Mouse (Mus musculus): ENCODE data around the gene Col6a5.

DNA sequence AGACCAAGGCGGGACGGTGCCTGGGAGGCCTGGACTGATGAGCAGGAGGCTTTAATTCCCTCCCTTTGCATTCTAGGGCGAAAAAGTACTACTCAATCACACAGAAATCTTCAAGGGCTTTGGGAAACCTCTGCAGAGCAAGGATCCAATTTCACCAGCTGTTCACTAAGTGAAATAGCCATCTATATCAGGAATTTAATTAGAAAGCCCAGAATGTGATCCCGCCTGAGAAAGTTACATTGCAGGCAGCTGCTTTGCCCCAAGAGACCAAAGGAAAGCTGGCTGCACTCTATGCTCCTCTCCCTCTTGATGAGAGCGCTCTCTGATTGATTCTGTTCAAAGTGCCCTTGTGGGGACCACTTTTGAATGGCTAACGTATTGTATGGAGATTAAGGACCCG lies 149.0 kb downstream of the Col6a5 start:
- TF ChIP-seq CTCF (IDR thresholded peaks at IDR 0.05; ENCODE audit: control insufficient read depth, insufficient read depth, insufficient replicate concordance, low read depth, low read length) (no peak), POLR2A (IDR thresholded peaks at IDR 0.05; ENCODE audit: control insufficient read depth, low read depth, low read length) (no peak)
